Mouse (Mus musculus) retina, postnatal 1 day (tissue): ENCODE results near the gene Enpp5.

ENCODE experiments used
- DNase-seq: peaks from one replicate; pipeline ENCODE4 v3.0.0-alpha.2; 2012

The Enpp5 gene

GRCm38 (mm10) chr17:44078631-44079350 lies at the start of gene Enpp5:
Gene Enpp5 (plus strand): TSS chr17:44078813.
- peak; percentile 90 for DNase-seq

GRCm38 (mm10) chr17:44029616-44030015 lies 49.0 kb upstream of the Enpp5 start:
- no peak for DNase-seq

DNA sequence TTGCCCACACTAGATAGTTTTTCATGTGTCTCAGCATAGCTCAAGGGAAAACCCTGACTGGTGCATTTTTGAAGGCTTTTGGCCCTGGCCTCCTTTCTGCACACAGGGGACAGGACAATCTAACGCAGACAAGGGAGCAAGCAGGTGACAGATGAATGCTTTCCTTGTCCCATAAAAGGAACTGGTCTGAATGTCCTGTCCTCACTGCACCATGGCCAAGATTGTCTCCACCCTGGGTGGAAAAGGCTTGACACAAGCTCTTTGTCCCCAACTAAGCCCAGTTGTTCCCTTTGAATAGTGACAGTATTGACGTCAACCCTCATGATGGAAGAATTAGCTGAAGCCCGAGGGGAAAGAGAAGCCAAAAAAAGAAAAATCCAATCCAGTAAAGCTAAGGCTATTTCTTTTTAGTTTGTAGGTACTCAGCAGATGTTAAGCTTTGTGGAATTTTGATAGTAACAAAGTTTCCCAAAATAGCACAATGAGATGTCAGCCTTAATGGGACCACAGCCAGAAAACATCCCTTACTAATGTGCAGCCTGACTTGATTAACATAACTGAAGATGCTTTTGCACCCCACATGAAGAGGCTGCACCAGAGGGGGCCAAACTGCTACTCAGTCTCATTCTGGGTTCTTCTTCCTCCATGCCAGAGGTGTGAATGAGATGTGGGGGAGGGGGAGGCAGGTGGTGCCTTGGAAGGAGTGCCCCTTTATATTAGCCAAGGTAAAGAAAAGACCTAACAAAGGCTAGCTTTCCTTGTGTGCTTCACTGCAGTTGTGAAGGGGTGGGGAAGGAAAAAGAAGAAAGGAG lies 47.6 kb upstream of the Enpp5 start:
- DNase-seq = peak; percentile 7

DNA sequence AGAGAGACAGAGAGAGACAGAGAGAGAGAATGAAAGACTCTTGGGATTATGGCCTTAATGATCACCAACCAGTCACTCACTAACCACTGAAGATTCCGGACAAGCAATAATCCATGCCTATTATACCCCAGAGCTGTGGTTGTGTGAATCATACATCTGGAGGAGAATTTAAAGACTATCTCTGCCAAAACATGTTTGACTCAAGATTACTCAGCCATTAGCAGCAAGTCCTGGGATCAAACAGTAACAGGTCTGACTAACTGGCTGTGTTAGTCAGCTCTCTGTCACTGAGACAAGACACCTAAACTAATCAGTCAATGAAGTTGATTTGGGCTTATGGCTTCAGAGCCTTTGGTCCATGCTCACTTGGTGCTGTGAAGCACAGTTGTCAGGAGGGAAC lies 43.6 kb upstream of the Enpp5 start:
- no peak for DNase-seq

GRCm38 (mm10) chr17:44038656-44039055 lies 40.0 kb upstream of the Enpp5 start:
- peak; percentile 68 for DNase-seq

GRCm38 (mm10) chr17:44040449-44040848 lies 38.2 kb upstream of the Enpp5 start:
- DNase-seq = no peak

- no peak for DNase-seq
Observed at GRCm38 (mm10) chr17:44042301-44042700, 36.3 kb upstream of the Enpp5 start.

- no peak for DNase-seq
Observed at GRCm38 (mm10) chr17:44042861-44043260, 35.8 kb upstream of the Enpp5 start.

DNA sequence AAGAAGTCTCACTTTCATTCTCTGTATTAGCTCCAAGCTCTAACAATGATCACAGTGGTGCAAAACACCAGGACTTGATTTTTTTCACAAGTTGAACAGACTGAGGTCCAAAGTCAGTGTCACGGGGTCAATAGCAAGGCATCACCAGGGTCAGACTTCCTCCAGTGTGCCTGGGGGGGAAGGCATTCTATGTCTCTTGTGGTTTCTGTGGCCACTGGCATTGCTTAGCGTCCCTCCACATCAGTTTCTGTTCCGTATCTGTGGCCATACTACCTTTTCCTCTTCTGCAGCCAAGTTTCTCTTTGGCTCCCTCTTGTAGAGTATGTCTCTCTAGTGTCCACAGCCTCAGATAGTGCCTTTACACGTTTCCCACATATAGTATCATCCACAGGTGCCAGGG lies 25.2 kb upstream of the Enpp5 start:
- DNase-seq = no peak

DNA sequence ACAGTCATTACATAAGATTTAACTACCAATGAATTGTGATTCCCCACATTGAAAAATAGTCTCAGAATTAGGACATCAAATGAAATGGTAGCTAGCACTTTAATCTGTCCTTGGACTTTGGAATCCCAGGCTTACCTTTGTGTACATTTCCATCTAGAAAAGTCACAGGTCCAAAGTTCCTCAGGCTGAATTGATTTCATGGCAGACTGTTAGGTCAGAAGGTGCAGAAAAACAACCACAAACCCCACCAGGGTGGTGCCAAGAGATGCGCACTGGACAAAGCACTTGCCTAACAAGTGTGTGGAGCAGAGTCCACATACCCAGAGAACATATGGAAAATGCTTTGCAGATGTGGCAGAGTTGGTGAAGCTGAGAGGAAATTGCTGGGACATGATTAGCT lies 21.5 kb upstream of the Enpp5 start:
- DNase-seq = no peak

DNA sequence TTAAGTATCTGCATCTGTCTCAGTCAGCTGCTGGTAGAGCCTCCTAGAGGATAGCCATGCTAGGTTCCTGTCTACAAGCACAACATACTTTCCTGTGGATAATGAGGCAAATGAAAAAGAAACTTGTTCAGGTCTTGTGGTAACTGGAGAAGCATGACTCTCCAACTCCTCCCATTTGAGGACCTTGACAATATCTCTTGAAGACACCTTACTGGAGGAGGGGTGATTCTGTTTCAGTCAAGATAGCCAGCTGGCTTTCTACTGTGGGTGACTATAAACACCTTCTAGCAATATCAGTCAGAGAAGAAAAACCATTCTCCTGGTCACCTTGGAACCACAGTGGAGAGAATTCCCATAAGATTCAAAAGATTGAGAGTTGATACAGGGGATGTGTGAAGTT lies 20.5 kb upstream of the Enpp5 start:
- no peak for DNase-seq

DNA sequence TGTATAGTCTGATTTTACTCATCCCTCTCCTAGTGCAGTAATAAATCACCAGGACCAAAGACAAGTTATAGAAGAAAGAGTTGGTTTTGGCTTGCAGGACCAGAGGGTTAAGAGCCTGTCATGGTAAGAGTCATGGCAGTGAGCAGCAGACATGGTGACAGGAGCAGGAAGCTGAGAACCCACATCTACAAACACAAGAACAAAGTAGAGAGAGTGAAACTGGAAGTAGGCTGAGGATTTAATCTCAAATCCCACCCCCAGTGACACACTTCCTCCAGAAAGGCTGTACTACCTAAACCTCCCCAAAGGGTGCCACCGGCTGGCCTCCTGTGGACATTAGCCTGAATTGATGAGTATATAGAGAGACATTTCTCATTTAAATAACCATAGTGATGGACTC lies 17.8 kb upstream of the Enpp5 start:
- DNase-seq = no peak

- DNase-seq = peak; percentile 14
Observed at GRCm38 (mm10) chr17:44061289-44061890, 17.2 kb upstream of the Enpp5 start.

DNA sequence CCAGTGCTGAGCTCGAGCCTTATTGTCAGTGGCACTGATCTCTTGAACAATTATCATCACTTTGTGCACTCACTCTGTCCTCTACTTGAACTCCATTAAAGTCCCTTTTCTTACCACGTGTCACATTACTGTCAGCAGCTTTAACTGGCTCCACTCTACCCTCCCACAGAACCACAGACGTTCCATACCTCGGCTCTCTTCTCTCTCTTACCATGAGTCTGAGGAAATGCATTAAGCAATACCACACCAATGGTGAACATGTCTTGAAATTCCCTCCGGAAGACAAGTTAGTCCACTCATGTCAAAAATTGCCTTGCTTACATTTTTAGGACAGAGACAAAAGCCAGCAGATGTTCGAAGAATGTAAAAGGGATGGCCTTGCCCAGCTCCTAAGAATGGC lies 9.7 kb upstream of the Enpp5 start:
- peak; percentile 68 for DNase-seq

DNA sequence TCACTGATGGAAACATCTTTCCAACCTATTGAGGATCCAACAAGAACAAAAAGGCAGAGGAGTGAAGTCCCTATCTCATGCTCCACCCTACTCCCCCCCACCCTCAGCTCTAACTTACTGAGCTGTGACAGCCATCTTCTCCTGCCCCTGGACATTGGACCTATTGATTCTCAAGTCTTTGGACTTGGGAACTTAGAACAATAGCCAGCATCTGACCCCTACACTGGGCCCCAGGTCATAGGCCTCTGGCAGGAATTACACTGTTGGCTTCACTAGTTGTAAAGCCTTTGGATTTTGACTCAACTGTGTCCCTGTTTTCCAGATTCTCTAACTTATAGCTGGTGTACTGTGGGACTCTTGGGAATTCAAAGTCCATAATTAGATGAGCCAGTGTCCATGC lies 6.9 kb upstream of the Enpp5 start:
- DNase-seq = no peak

- DNase-seq = no peak
Observed at GRCm38 (mm10) chr17:44075601-44076000, 3.0 kb upstream of the Enpp5 start.

DNA sequence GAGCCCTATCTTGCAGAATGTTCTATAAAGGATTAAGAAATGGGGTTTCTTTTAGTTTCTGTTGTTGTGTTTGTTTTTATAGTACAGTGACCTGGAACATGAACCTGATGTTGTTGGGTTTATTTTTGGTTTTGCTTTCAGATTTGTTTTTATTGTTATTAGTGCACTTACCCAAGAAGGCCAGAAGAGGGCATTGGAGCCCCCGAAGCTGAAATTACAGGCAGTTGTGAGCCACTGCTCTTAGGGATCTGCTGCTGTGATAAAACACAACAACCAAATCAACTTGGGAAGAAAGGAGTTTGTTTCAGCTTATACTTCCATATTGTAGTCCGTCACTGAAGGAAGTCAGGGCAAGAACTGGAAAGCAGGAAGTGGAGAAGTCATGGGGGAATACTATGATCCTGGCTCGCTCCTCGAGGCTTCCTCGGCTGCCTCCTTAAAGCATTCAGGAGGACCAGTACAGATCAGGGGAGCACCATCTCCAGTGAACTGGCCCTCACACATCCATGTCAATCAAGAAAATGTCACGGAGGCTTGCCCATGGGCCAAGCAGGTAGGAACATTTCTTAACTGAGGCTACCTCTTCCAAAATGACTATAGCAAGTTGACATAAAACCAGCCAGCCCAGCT lies 2.4 kb upstream of the Enpp5 start:
- DNase-seq = peak; percentile 67

GRCm38 (mm10) chr17:44077146-44077842 lies 1.3 kb upstream of the Enpp5 start:
- no peak for DNase-seq

DNA sequence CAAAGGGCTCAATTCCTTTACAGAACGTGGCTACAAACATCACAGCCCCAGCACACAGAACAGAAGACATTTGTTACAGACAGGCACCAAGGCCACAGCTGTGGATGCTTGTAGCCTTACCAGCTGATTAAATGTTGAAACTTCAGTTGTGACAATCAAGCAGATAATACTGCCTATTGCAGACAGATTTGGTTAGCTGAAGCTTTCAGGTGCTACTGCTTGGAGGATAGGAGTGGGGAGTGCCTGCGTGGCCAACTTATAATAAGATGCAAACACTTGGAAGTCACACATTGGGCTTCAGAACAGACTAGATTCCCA lies 811 bp upstream of the Enpp5 start:
- no peak for DNase-seq

- DNase-seq = no peak
Observed at GRCm38 (mm10) chr17:44083156-44083555, 4.5 kb downstream of the Enpp5 start.

DNA sequence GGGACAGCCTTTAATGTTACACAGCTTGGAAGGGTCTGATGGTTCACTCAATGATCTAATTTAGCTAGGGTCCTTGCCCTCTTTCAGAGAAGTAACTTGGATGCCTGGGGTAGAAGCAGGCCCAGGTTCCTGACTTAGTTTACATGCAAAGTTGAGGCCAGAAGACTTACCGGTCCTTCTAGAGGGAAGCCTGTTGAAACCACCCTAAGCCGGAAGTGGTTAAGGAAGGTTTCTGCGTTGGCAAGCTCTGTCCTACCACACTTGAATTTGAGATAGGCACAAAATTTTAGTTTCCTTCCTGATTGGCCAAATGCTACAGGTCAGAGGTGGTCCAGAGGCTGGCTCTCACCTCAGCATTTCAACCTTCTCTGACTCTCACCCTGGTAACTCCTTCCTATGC lies 9.6 kb downstream of the Enpp5 start:
- no peak for DNase-seq

DNA sequence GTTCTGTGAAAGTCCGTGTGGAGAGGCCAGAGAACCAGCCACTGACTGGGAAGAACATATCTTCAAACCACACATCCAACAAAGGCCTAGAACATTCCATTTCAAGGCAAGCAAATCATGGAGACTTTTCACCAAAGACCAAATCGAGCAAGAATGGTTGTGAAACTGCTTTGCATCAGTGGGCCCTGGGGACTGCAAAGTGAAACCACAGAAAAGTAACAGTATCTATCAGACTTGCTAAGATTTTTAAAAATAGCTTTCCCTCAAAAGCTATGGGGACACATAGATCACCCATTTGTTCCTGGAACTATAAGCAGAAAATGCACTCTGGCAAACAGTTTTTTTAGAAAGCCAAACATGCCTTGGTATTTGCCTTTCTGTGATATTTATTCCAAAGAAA lies 12.3 kb downstream of the Enpp5 start:
- no peak for DNase-seq

DNA sequence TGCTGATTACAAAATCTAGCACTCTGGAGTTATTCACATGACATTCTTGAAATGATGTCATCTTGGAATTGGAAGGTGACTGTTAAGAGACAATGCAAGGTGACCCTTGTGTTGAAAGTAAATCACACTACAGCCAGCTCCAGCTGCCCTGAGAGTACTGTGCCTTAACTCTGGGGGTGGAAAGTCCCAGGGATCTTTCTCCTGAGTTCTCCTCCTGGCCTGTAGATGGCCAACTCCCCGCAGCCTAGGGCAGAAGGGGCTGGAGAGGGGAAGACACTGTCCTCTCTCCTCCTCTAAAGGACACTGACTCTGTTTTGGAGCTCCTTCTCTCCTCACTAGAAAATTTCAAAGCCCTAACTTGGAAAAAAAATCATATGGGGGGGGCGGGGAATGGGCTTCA lies 12.9 kb downstream of the Enpp5 start:
- no peak for DNase-seq
